Mouse (Mus musculus): ENCODE data around the gene Calcoco1. TPM values are rescaled to one million over a fixed set of nuclear protein-coding genes. Genes with fewer than 3 reads are reported as not detected.

The Calcoco1 gene
- polyA plus RNA-seq, 1 experiment from 2014 or later = 14.4 TPM

- whole genome bisulfite sequencing = 52% methylated on average over 4 of the region's 4 CpGs
- Histone ChIP-seq H3K4me2 (replicated peaks; ENCODE audit: low read depth) (peak overlapping the region; percentile 83), H3K36me3 (ENCODE audit: control insufficient read depth, insufficient read depth) (0 out of 2 replicates have a peak, but pooled peaks cover 10% of the 10 kb centered on the region), H3K27me3 (replicated peaks; ENCODE audit: control insufficient read depth, insufficient read depth, low read length) (no peaks in the 10 kb centered on the region), H3K4me1 (replicated peaks; ENCODE audit: control insufficient read depth, insufficient read depth, low read length) (0 out of 2 replicates have a peak, but pooled peaks cover 3% of the 10 kb centered on the region), H3K27ac (ENCODE audit: low read depth, low read length) (no peak overlapping the region), H3K9me3 (ENCODE audit: control insufficient read depth) (no peaks in the 10 kb centered on the region), H3K4me3 (ENCODE audit: low read depth, low read length) (0 out of 2 replicates have a peak overlapping the region, but pooled peaks have one; percentile 18), H3K9ac (ENCODE audit: low read depth, low read length) (no peak overlapping the region)
- ATAC-seq = no peak
- no peak for TF ChIP-seq CTCF (IDR thresholded peaks at IDR 0.05; ENCODE audit: low read depth)
Measured at GRCm38 (mm10) chr15:102722500-102722931, 538 bp upstream of the Calcoco1 start.

- Histone ChIP-seq H3K9me3 (ENCODE audit: control insufficient read depth) (no peaks in the 10 kb centered on the region), H3K36me3 (ENCODE audit: control insufficient read depth, insufficient read depth) (peaks cover 17% of the 10 kb centered on the region; the same call in 1 of the 2 replicates), H3K27me3 (replicated peaks; ENCODE audit: control insufficient read depth, insufficient read depth, low read length) (no peaks in the 10 kb centered on the region), H3K9ac (ENCODE audit: low read depth, low read length) (peak overlapping the region; percentile 71), H3K4me2 (replicated peaks; ENCODE audit: low read depth) (peak overlapping the region; percentile 83), H3K4me3 (ENCODE audit: low read depth, low read length) (peak overlapping the region; percentile 85), H3K27ac (ENCODE audit: low read depth, low read length) (no peak overlapping the region), H3K4me1 (replicated peaks; ENCODE audit: control insufficient read depth, insufficient read depth, low read length) (0 out of 2 replicates have a peak, but pooled peaks cover 3% of the 10 kb centered on the region)
- TF ChIP-seq CTCF (IDR thresholded peaks at IDR 0.05; ENCODE audit: low read depth) = no peak
- 12% methylated on average over 14 of the region's 14 CpGs for WGBS
- ATAC-seq = no peak; the same call in 1 of the 2 replicates
Measured at GRCm38 (mm10) chr15:102721016-102721898, 721 bp downstream of the Calcoco1 start.

GRCm38 (mm10) chr15:102716132-102716531, 5.8 kb downstream of the Calcoco1 start:
- H3K27me3 ChIP-seq (replicated peaks; ENCODE audit: control insufficient read depth, insufficient read depth, low read length) = no peaks in the 10 kb centered on the region
- no peak overlapping the region for H3K4me3 ChIP-seq (ENCODE audit: low read depth, low read length)
- no peaks in the 10 kb centered on the region for H3K9me3 ChIP-seq (ENCODE audit: control insufficient read depth)
- H3K4me2 ChIP-seq (replicated peaks; ENCODE audit: low read depth) = no peak overlapping the region
- peaks cover 52% of the 10 kb centered on the region for H3K36me3 ChIP-seq (ENCODE audit: control insufficient read depth, insufficient read depth)
- H3K9ac ChIP-seq (ENCODE audit: low read depth, low read length) = no peak overlapping the region
- WGBS = 51% methylated on average over 12 of the region's 12 CpGs
- no peak for ATAC-seq
- no peak for TF ChIP-seq CTCF (IDR thresholded peaks at IDR 0.05; ENCODE audit: low read depth)
- no peaks in the 10 kb centered on the region for H3K4me1 ChIP-seq (replicated peaks; ENCODE audit: control insufficient read depth, insufficient read depth, low read length)
- no peak overlapping the region for H3K27ac ChIP-seq (ENCODE audit: low read depth, low read length)

- Histone ChIP-seq H3K27ac (ENCODE audit: low read depth, low read length) (no peak overlapping the region), H3K27me3 (replicated peaks; ENCODE audit: control insufficient read depth, insufficient read depth, low read length) (no peaks in the 10 kb centered on the region), H3K4me1 (replicated peaks; ENCODE audit: control insufficient read depth, insufficient read depth, low read length) (no peaks in the 10 kb centered on the region), H3K9ac (ENCODE audit: low read depth, low read length) (no peak overlapping the region), H3K36me3 (ENCODE audit: control insufficient read depth, insufficient read depth) (peaks cover 56% of the 10 kb centered on the region), H3K4me3 (ENCODE audit: low read depth, low read length) (no peak overlapping the region), H3K9me3 (ENCODE audit: control insufficient read depth) (no peaks in the 10 kb centered on the region), H3K4me2 (replicated peaks; ENCODE audit: low read depth) (no peak overlapping the region)
- no peak for TF ChIP-seq CTCF (IDR thresholded peaks at IDR 0.05; ENCODE audit: low read depth)
- 77% methylated on average over 6 of the region's 6 CpGs for WGBS
- ATAC-seq = no peak
Measured at GRCm38 (mm10) chr15:102707736-102708269, 14.2 kb downstream of the Calcoco1 start.

- Histone ChIP-seq H3K27me3 (replicated peaks; ENCODE audit: control insufficient read depth, insufficient read depth, low read length) (no peaks in the 10 kb centered on the region), H3K36me3 (ENCODE audit: control insufficient read depth, insufficient read depth) (peaks cover 42% of the 10 kb centered on the region), H3K4me1 (replicated peaks; ENCODE audit: control insufficient read depth, insufficient read depth, low read length) (no peaks in the 10 kb centered on the region), H3K4me3 (ENCODE audit: low read depth, low read length) (no peak overlapping the region), H3K27ac (ENCODE audit: low read depth, low read length) (no peak overlapping the region), H3K4me2 (replicated peaks; ENCODE audit: low read depth) (no peak overlapping the region), H3K9ac (ENCODE audit: low read depth, low read length) (no peak overlapping the region), H3K9me3 (ENCODE audit: control insufficient read depth) (no peaks in the 10 kb centered on the region)
- ATAC-seq = no peak
- 71% methylated on average over 7 of the region's 7 CpGs for WGBS
- no peak for TF ChIP-seq CTCF (IDR thresholded peaks at IDR 0.05; ENCODE audit: low read depth)
Measured at GRCm38 (mm10) chr15:102705923-102706503, 16.0 kb downstream of the Calcoco1 start.

Measured in intestine, postnatal 0 days (tissue).